Mouse (Mus musculus) brown adipose tissue, adult 24 weeks (tissue): Measurements from ENCODE around the gene Picalm. TPM values are rescaled to one million over a fixed set of nuclear protein-coding genes. Genes with fewer than 3 reads are reported as not detected.

Experiments
- H3K27ac ChIP-seq: fragments of 200-500 bp; replicated peaks from 2 replicates; pipeline ENCODE4 v1.5.1; 2012; ENCODE audit warnings: low read depth, mild to moderate bottlenecking, low read length
- H3K4me1 ChIP-seq: fragments of 200-500 bp; 2 replicates; pipeline ENCODE4 v1.6.1; 2012; ENCODE audit warnings: low read length, mixed read lengths; ENCODE audit not compliant: control insufficient read depth, insufficient read depth, insufficient read length
- H3K4me3 ChIP-seq: fragments of 200-500 bp; 2 replicates; pipeline ENCODE4 v1.5.1; 2012; ENCODE audit warnings: low read depth, mild to moderate bottlenecking, low read length, moderate library complexity; ENCODE audit not compliant: insufficient read depth
- polyA plus RNA-seq: library from polyadenylated mRNA; stranded (reverse); fragments of >200 nt; gene quantifications from 2 replicates; pipeline ENCODE4 v1.2.4, GENCODE M21; 2012; ENCODE audit not compliant: missing spikeins, insufficient read depth, insufficient read length

The Picalm gene
- 125 and 126 TPM in 2 replicates for polyA plus RNA-seq

DNA sequence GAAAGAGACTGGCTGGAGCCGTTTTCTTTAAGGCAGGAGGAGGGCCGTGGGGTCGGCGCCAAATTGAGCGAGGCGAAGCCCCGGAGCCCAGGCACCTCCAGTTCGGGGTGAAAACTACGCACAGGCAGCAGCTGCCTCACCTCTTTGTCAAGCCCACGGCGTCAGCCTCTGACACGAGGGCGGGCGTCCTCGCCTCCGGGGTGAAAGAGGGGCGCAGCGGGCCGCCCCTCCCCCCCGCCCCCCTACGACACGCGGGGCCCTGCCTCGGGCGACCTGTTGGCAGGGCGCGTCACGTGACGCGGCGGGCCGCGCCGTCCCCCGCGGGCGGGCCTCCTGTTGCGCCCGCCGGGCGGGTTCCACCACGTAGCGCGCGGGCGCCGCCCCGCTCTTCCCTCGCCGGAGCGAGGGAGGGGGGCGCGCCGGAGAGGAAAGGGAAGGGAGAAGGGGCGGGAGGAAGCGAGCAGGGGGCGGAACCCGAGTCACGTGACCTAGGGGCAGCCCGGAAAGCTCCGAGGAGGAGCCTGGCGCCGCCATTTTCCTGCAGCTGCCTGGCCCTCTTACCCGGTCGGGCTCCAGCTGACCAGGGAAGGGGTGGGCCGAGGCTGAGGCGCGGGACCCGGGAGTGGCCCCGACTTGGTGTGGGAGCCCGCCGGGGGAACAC is at the start of gene Picalm:
Gene Picalm, plus strand, starts transcription at position 482 of the 661 bp plus-strand sequence.
- H3K27ac ChIP-seq = peak within 1 kb of the TSS; percentile 100
- peaks cover 3% of the 10 kb centered on the region for H3K4me1 ChIP-seq
- H3K4me3 ChIP-seq = peak within 1 kb of the TSS; percentile 97

DNA sequence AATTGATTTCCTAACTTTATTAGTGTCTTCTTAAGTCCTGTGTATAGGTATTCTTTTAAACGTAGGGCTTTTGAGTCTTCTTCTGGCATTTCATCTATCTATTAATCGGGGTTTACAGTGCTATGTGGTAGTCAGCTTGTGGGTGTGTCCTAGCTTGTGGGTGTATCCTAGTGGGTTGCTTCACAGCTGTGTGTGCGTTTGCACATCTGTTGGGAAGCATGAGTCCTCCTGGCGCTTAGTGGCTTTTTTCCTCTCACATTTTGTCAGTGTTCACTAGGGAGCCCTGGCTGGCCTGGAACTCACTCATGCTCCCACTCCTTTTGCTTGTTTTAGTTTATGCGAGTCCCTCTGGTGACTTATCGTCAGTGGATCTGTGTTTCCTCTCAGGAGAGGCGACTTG is 46.2 kb upstream of the Picalm start:
- Histone ChIP-seq H3K4me1 (no peaks in the 10 kb centered on the region), H3K27ac (no peak overlapping the region), H3K4me3 (no peak overlapping the region)

DNA sequence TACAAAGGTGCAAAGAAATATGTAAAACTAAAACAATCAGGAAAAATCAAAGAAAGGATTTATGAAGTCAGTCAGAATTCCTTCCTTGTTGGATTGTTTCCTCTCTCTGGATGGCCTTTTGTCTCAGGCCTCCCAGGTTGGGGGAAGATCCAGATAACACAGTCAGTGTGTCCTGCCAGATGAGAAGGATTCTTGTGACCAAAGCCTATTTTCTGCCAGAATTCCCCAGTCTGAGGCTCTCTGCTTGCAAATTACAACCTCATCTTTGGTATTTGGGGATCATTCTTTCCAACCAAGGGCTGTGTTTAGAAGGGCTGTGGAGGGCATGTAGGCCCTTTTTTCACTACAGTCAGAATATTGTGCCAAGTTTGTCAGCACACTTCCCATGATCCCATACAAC is 45.5 kb upstream of the Picalm start:
- H3K4me3 ChIP-seq = no peak overlapping the region
- H3K4me1 ChIP-seq = no peaks in the 10 kb centered on the region
- no peak overlapping the region for H3K27ac ChIP-seq

DNA sequence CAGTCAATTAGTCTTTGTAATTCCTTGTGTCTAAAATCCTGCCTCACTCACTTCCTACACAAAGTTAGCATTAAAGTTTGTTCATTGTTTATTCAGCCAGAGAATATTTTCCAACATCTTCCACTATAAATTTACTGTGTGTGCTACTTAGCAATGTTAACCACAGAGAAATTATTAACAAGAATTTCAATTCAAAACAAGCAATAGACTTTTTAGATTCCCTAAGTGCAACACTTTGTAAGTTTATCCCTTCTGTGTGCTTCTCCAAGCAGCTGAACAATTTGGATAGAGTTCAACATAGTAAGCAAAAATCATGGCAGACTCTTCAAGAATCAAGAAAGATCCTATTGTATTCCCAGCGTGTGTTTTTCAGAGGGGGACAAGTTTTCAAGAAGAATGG is 44.3 kb upstream of the Picalm start:
- Histone ChIP-seq H3K4me1 (no peaks in the 10 kb centered on the region), H3K4me3 (no peak overlapping the region), H3K27ac (no peak overlapping the region)

DNA sequence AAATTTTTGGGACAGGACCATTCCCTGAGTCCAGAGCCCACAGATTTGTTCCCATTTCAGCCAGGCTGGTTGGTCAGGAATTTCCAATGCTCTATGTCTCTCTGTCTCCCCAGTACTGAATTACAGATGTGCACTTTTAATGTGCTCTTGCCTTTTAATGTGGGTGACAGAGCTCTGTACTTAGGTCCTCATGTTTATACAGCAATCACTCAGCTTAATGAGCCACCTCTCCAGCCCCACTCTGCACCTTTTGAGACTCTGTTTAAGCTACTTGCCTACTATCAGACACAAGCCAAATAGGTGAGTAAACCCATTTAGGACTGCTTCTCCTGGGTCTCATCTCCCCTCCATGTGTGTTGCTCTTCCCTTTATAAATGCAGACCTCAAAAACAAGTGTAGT is 43.2 kb upstream of the Picalm start:
- no peak overlapping the region for H3K4me3 ChIP-seq

DNA sequence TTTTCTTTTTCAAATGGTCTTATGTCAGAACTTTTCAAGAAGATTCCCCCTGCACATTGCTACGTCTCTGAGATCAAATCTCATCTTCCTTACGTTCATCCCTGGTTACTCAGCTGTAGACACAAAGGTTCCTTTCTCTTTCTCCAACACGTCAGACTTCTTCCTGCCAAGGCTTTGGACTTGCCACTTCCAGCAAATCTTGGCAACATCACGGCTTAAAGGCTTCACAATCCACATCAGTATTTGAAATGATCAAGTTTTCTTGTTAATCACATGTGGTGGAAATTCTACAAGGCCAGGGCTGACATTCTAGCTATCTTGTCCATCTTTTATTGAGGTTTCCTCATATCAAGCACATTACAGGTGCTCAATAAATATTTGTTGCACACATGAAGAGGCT is 39.0 kb upstream of the Picalm start:
- Histone ChIP-seq H3K27ac (no peak overlapping the region), H3K4me3 (no peak overlapping the region), H3K4me1 (no peaks in the 10 kb centered on the region; the same call in 1 of the 2 replicates)

More for the DNA sequence above, 43.2 kb upstream of the Picalm start:
- H3K27ac ChIP-seq = no peak overlapping the region
- H3K4me1 ChIP-seq = no peaks in the 10 kb centered on the region; the same call in 1 of the 2 replicates

DNA sequence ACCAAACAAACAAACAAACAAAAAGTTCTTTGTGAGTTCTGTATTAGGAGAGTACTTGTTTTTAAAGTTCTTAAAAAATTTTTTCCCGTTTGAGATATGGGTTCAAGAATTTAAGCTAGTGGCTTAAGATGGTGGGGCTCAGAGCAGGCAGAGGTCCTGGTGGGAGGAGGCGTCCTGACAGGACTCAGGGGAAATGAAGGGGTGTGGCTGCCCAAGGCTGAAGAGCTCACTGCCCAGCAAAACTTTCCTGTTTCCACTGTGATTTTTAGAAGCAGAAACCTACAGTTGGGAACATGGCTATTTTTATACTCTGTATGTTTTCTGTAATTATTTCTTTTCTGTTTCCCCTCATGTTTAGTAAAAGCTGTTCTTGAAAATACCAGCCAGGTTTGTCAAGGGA is 38.3 kb upstream of the Picalm start:
- Histone ChIP-seq H3K4me1 (no peaks in the 10 kb centered on the region; the same call in 1 of the 2 replicates), H3K27ac (no peak overlapping the region), H3K4me3 (no peak overlapping the region)

DNA sequence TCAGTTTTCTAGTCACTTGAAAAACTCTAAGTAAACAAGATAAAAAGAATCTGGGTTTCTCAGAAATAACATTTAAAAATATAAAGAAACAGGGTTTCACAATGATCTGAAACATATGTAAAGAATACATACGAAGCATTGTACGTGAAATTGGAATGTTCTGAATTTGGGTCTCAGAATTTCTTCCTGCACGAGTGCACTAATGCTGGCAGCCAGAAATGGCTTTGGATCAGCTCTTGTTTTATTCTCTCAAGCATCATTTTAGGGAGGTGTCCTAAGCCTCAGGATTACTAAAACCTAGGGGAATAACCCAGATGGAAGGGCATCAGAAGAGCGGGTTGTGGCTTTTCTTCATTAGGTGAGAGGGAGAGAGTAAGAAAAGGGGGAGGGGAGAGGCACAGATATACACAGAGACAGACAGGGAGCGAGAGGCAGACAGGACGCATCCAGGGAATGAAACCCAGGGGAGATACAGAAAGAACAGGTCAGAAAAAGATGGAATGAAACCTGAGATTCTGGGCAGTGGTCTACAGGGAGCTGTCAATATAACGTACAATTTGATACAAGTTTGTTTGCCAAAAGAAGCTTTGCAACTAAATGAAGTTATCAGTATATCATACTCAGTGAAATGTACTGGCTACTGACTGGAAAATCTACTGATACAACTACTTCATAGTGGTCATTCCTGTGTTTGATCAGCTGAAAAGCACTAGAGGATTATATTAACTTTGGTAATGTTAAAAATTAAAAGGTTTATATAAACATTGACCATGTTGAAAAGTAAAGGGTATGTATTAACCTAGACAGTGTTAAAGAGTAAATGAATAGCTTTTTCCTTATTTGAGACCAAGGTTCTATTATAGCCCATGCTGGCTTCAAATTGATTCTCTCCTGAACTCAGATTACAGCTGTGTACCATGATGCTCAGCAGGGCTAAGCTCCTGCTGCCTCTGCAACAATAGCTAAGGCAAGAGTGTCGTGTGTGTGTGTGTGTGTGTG is 37.3 kb upstream of the Picalm start:
- Histone ChIP-seq H3K4me1 (no peaks in the 10 kb centered on the region; the same call in 1 of the 2 replicates), H3K27ac (no peak overlapping the region), H3K4me3 (no peak overlapping the region)

DNA sequence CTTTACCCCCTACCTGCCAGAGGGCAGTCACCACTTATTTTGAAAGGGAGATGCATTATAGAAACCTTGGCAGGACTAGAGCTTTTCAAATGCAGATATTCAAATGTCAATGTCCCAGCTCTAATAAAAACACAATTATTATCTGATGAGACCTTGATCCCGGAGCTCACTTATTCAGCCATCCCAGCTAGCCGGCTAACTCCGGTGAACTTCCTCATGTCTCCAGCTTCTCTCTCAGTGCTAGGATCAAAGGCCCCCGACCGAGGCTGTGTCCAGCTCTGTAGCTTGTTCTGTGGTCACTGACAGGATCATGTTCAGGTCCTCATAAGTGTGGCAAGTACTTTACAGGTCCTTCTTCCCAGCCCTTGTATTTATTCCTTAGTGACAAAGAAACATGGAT is 34.9 kb upstream of the Picalm start:
- Histone ChIP-seq H3K27ac (no peak overlapping the region), H3K4me3 (no peak overlapping the region), H3K4me1 (no peaks in the 10 kb centered on the region; the same call in 1 of the 2 replicates)

DNA sequence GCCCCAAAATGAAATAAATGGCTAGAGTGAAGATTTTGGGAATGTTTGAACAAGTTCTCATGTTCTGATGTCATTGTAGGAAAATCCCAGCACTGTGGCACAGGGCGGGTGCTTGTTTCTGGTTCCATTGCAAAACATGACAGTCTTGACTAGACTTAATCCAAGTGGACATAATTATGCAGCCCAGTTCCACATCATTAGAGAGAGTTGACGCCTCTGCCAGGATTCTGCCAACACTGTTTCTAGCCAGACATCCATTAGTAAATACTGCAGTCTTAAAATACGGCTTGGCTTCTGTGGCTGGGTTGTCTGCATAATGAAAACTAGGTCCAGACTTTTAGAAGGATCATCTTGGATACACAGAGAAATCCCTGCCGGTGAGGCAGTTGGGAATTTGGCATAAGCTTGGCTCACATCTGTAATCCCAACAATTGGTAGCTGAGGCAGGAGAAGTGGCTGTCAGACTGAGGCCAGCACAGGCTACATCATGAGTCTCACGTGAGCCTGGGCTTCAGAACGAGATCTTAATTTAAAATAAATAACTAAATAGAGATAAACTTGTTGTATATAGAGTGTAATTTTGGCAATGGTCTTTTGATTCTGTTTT is 34.1 kb upstream of the Picalm start:
- no peak overlapping the region for H3K4me3 ChIP-seq
- H3K4me1 ChIP-seq = no peaks in the 10 kb centered on the region; the same call in 1 of the 2 replicates
- H3K27ac ChIP-seq = no peak overlapping the region

DNA sequence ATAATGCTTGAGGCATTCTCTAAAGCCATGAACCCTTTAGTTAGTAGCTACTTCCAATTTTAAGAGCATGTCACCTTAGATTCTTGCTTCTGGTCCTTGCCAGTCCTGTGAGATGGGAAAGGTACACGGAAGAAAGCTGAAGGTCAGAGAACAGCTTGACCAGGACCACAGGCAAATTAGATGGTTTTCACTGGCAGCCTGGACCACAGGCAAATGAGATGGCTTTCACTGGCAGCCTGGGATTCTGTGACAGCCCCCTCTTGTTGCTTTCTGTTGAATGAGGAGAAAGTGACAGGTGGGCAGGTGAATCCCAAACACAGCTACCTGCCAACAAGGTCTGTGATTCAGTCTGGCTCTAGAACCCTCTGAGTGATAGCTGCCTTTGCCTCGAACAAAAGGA is 33.4 kb upstream of the Picalm start:
- no peak overlapping the region for H3K27ac ChIP-seq
- H3K4me1 ChIP-seq = no peaks in the 10 kb centered on the region; the same call in 1 of the 2 replicates
- H3K4me3 ChIP-seq = no peak overlapping the region

DNA sequence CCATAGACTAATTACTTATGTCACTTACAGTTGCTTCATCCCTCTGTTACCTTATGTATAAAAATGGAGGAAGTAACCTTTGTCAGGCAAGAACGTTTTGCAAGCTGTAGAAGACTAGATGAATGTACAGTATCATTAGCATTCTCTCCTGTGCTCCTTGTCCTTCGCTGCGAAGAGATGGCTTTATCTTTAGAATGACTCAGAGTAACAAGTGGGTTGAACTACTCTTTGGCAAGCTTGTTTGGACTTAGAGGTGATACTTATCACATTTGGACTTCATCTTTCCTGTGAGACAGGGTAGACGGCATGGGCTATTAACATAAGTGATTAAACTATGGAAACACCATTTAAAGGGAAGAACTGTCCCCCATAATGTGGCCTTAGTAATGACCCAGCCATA is 31.8 kb upstream of the Picalm start:
- Histone ChIP-seq H3K4me1 (no peaks in the 10 kb centered on the region), H3K4me3 (no peak overlapping the region), H3K27ac (no peak overlapping the region)

DNA sequence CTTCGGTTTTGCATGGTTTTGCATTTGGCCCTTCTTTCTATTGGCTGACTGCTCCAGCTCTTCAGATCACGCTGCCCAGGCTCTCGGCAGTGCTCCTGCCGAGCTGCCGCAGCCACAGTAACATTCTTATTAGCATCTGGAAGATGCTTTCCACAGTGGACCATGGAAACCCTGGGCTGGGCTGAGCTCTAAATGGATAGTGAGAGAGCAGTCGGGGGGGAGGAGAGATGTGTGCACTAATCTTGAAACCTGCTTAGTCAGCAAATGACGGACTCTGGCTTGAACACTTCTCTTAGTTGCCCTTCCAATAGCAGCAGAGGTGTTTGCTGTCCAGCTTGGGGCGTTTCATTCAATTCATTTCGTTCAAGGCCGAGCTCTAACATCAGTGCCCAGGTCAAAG is 30.8 kb upstream of the Picalm start:
- Histone ChIP-seq H3K27ac (no peak overlapping the region), H3K4me3 (peak overlapping the region; percentile 39), H3K4me1 (no peaks in the 10 kb centered on the region)

DNA sequence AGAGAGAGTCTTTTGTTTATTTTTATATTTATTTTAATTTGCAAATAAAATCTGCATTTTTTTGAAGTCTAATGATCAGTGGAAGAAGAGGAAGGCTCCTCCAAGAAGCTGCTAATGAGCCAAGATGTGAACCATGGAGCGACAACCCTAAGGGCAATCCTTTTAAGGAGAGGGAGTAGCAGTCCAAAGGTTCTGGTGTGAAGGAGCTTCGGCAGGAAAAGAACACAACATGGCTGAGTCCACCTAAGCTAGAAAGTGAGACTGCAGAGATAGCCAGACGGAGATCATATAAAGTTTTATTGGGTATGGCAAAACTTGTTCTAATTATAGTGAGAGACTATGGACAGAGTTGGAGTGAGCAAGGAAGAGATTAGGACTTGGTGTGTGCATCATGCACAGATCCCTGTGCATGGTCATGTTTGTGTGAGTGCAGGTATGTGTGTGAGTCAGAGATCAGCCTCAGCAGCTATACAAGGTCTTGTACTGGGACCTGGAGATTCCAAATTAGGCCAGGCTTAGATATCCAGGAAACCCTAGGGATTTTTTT is 29.3 kb upstream of the Picalm start:
- Histone ChIP-seq H3K4me3 (no peak overlapping the region), H3K4me1 (no peaks in the 10 kb centered on the region), H3K27ac (no peak overlapping the region)

DNA sequence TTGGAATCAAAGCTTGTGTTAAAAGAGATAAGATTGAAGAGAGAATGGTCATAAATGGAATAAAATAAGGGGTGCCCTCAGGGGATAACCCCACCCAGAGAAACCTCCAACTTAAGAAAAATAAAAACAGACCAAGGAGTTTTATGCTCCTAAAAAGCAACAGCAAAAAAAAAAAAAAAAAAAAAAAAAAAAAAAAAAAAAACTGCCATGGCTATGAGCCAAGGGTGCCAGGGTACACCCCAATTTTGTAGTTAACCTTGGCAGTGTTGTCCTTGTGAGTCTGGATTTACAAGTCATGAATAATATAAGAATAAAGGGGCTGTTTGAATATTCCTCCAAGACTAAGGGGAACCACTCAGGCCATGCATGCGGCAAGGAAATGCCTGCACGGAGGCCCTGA is 13.9 kb upstream of the Picalm start:
- no peaks in the 10 kb centered on the region for H3K4me1 ChIP-seq
- no peak overlapping the region for H3K4me3 ChIP-seq
- no peak overlapping the region for H3K27ac ChIP-seq
